Mouse (Mus musculus) heart, embryonic 11.5 days (tissue): ENCODE data around the gene Ablim1. TPM values are rescaled to one million over a fixed set of nuclear protein-coding genes. Genes with fewer than 3 reads are reported as not detected.

Experiments used
- ATAC-seq: fragments of 200-750 bp; cut with Nextera tagmentation; replicated peaks from 2 replicates; pipeline ENCODE4 v1.8.0; 2017; ENCODE audit warnings: moderate library complexity; ENCODE audit not compliant: insufficient number of reproducible peaks, low FRiP score, low TSS enrichment
- H3K27ac ChIP-seq: fragments of 300-500 bp; sonication (generic); 2 replicates; pipeline ENCODE4 v1.5.1; 2014; ENCODE audit warnings: mild to moderate bottlenecking, low read depth, low read length
- H3K27me3 ChIP-seq: fragments of 300-500 bp; sonication (generic); 2 replicates; pipeline ENCODE4 v1.6.1; 2014; ENCODE audit warnings: mild to moderate bottlenecking, low read length, mixed read lengths; ENCODE audit not compliant: control insufficient read depth, insufficient read depth
- H3K36me3 ChIP-seq: fragments of 300-500 bp; sonication (generic); 2 replicates; pipeline ENCODE4 v1.6.1; 2014; ENCODE audit warnings: mild to moderate bottlenecking, low read length, moderate library complexity, mixed read lengths; ENCODE audit not compliant: control insufficient read depth, insufficient read depth
- H3K4me1 ChIP-seq: fragments of 300-500 bp; sonication (generic); 2 replicates; pipeline ENCODE4 v1.6.1; 2014; ENCODE audit warnings: low read length; ENCODE audit not compliant: control insufficient read depth, insufficient read depth
- H3K4me2 ChIP-seq: fragments of 300-500 bp; sonication (generic); 2 replicates; pipeline ENCODE4 v1.6.1; 2014; ENCODE audit warnings: mild to moderate bottlenecking, moderate library complexity
- H3K4me3 ChIP-seq: fragments of 300-500 bp; sonication (generic); 2 replicates; pipeline ENCODE4 v1.5.1; 2014; ENCODE audit warnings: low read depth, low read length
- H3K9ac ChIP-seq: fragments of 300-500 bp; sonication (generic); 2 replicates; pipeline ENCODE4 v1.6.1; 2014; ENCODE audit warnings: mild to moderate bottlenecking, low read depth, low read length, moderate library complexity
- H3K9me3 ChIP-seq: fragments of 300-500 bp; sonication (generic); replicated peaks from 2 replicates; pipeline ENCODE4 v1.6.1; 2016; ENCODE audit warnings: low read length; ENCODE audit not compliant: control insufficient read depth
- WGBS: fragments of 180-500 bp; shearing (Covaris S2); extraction: QIAGEN DNeasy Blood & Tissue Kit; methylation state at CpG from one replicate; pipeline ENCODE4 v1.1.7; 2014; ENCODE audit not compliant: insufficient replicate concordance; 5-methylcytosine and 5-hydroxymethylcytosine counted together
- polyA plus RNA-seq: library from polyadenylated mRNA; unstranded; fragments of >200 nt; fragmentation: Nextera tagmentation; extraction: Ambion mirVana; gene quantifications from 2 replicates; pipeline ENCODE4 v1.2.1, GENCODE M21; 2014

Gene Ablim1
- polyA plus RNA-seq, 1 experiment from 2014 or later, result 45.8 TPM

DNA sequence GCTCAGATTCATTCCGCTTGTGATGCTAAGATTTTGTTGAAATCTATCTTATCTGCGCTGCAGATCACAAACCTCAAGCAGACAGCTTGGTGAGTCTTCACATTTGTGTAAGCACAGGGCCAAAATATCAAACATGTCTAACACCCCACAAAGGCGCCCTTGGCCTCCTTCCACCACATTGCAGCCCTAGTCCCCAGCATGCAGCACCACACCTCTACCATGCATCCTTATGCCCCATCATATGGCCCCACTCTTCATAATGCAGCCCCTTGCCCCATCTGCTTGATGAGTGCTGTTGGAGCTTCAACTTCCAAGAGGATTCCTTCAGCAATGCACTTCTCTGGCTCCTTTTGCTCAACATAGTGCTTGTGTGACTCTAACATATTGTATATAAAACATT, 85.6 kb downstream of the Ablim1 start:
- H3K4me1 ChIP-seq, result no peaks in the 10 kb centered on the region
- H3K36me3 ChIP-seq, result no peaks in the 10 kb centered on the region
- H3K4me2 ChIP-seq, result no peak overlapping the region
- no peak overlapping the region for H3K27ac ChIP-seq
- ATAC-seq, result no peak
- WGBS, result 85% methylated on average over 3 of the region's 3 CpGs
- H3K27me3 ChIP-seq, result no peaks in the 10 kb centered on the region
- H3K9me3 ChIP-seq, result no peaks in the 10 kb centered on the region
- no peak overlapping the region for H3K9ac ChIP-seq
- no peak overlapping the region for H3K4me3 ChIP-seq

DNA sequence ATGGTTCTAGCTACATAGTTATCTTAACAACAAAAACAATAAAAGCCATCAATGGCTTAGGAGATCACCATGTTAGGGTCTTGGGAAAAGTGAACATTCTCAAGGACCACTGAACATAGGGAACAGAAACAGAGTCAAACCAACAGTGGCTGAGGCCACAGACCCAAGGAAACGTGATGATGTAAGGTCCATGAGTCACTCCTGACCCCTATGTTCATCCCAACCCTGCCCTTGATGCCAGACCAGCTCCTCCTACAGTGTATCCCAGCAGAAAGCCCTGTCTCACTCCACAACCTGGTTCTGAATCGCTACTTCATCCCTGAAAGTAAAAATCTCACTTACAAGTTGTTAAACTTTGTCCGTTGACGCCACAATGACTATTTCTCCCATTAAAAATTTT, 86.1 kb downstream of the Ablim1 start:
- no peak overlapping the region for H3K27ac ChIP-seq
- 71% methylated on average over 4 of the region's 4 CpGs for WGBS
- H3K4me3 ChIP-seq, result no peak overlapping the region
- no peaks in the 10 kb centered on the region for H3K9me3 ChIP-seq
- no peak for ATAC-seq
- no peaks in the 10 kb centered on the region for H3K4me1 ChIP-seq
- H3K27me3 ChIP-seq, result no peaks in the 10 kb centered on the region
- no peak overlapping the region for H3K9ac ChIP-seq
- no peak overlapping the region for H3K4me2 ChIP-seq
- H3K36me3 ChIP-seq, result no peaks in the 10 kb centered on the region

GRCm38 (mm10) chr19:57224390-57224789, 90.3 kb downstream of the Ablim1 start:
- WGBS, result 84% methylated on average over 5 of the region's 5 CpGs
- Histone ChIP-seq H3K4me1 (no peaks in the 10 kb centered on the region), H3K27me3 (no peaks in the 10 kb centered on the region), H3K9me3 (no peaks in the 10 kb centered on the region), H3K36me3 (no peaks in the 10 kb centered on the region), H3K4me3 (no peak overlapping the region), H3K4me2 (no peak overlapping the region), H3K9ac (no peak overlapping the region), H3K27ac (no peak overlapping the region)
- no peak for ATAC-seq

DNA sequence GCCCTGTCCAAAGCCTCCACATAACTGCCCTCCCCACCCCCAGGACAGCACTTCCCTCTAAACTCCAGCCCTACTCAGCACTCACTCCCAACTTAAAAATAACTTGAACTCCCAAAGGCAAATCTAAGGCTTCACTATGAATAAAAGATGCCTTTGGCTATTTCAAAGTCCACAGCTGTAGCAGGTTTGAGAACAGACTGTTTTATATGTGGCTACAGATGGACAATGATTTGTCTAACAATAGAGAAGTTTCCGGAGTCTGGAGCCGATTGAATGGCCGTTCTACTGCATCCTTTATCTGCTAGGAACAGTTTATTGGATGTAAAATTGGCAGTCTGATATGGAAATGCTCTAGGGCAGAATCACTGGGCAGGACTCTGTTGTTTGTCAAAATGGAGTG, 91.0 kb downstream of the Ablim1 start:
- H3K27ac ChIP-seq, result no peak overlapping the region
- WGBS, result 74% methylated on average over 3 of the region's 3 CpGs
- no peaks in the 10 kb centered on the region for H3K9me3 ChIP-seq
- ATAC-seq, result no peak
- H3K36me3 ChIP-seq, result no peaks in the 10 kb centered on the region
- H3K27me3 ChIP-seq, result no peaks in the 10 kb centered on the region
- H3K4me2 ChIP-seq, result no peak overlapping the region
- H3K9ac ChIP-seq, result no peak overlapping the region
- H3K4me3 ChIP-seq, result no peak overlapping the region
- no peaks in the 10 kb centered on the region for H3K4me1 ChIP-seq

GRCm38 (mm10) chr19:57222657-57223056, 92.1 kb downstream of the Ablim1 start:
- Histone ChIP-seq H3K9ac (no peak overlapping the region), H3K4me2 (no peak overlapping the region), H3K9me3 (no peaks in the 10 kb centered on the region), H3K27me3 (no peaks in the 10 kb centered on the region), H3K4me1 (no peaks in the 10 kb centered on the region), H3K36me3 (no peaks in the 10 kb centered on the region), H3K27ac (no peak overlapping the region), H3K4me3 (no peak overlapping the region)
- WGBS, result 89% methylated on average over 6 of the region's 6 CpGs
- ATAC-seq, result no peak

DNA sequence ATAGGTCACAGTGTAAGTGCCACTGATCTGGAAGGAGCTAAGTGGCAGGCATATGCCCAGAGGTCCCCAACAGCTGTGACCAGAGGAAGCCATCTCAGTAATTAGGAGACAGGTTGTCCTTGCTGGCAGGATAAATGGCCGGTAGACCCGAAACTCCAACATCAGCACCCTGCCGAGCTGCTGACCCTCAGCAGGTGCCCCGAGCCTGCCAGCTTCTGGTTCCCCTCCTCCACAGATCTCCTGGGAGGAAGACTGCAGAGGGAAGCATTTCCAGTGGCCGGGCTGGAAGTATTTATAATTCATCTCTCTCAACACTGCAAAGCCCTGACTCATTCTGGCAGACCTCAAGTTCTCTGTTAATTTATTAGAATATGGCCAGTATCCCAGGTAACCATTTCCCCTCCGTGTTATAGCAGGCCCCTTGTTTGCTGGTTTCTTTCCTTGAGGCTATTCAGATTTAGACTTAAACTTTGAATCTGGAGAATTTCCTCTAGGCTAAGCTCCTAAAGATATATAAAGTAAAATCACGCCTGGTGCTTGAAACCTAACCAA, 93.0 kb downstream of the Ablim1 start:
- no peaks in the 10 kb centered on the region for H3K27me3 ChIP-seq
- H3K9ac ChIP-seq, result no peak overlapping the region
- 0 out of 2 replicates have a peak, but pooled peaks cover 2% of the 10 kb centered on the region for H3K4me1 ChIP-seq
- no peak overlapping the region for H3K4me3 ChIP-seq
- H3K4me2 ChIP-seq, result no peak overlapping the region
- no peaks in the 10 kb centered on the region for H3K36me3 ChIP-seq
- ATAC-seq, result no peak
- no peak overlapping the region for H3K27ac ChIP-seq
- no peaks in the 10 kb centered on the region for H3K9me3 ChIP-seq
- WGBS, result 63% methylated on average over 7 of the region's 7 CpGs

GRCm38 (mm10) chr19:57219758-57220157, 95.0 kb downstream of the Ablim1 start:
- 0 out of 2 replicates have a peak, but pooled peaks cover 2% of the 10 kb centered on the region for H3K4me1 ChIP-seq
- H3K27me3 ChIP-seq, result no peaks in the 10 kb centered on the region
- WGBS, result 74% methylated on average over 11 of the region's 11 CpGs
- no peaks in the 10 kb centered on the region for H3K9me3 ChIP-seq
- H3K36me3 ChIP-seq, result no peaks in the 10 kb centered on the region
- no peak overlapping the region for H3K4me2 ChIP-seq
- H3K9ac ChIP-seq, result no peak overlapping the region
- no peak for ATAC-seq
- H3K4me3 ChIP-seq, result no peak overlapping the region
- no peak overlapping the region for H3K27ac ChIP-seq

DNA sequence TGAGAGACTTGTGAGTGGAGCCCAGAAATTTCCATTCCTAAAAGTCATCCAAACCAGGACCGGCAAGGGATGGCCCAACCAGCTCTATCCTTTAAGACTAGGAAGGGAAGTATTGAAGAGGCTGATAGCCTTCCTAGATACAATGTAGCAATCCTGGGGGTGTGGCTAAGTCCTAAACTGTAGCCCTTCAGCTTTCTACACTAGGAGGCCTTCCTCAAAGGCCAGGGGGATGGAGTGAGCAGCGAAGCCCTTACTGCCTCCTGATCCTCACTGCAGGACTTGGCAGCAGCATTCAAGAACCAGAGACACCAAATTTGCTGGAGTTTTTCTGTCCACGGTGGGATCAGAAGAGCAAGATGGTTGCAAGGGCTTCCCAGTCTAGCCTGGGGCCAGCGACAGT, 97.6 kb downstream of the Ablim1 start:
- Histone ChIP-seq H3K9me3 (no peaks in the 10 kb centered on the region), H3K9ac (no peak overlapping the region), H3K27ac (no peak overlapping the region), H3K4me2 (no peak overlapping the region), H3K27me3 (no peaks in the 10 kb centered on the region), H3K4me1 (peaks cover 6% of the 10 kb centered on the region; the same call in 1 of the 2 replicates), H3K4me3 (no peak overlapping the region), H3K36me3 (no peaks in the 10 kb centered on the region)
- 57% methylated on average over 4 of the region's 4 CpGs for WGBS
- ATAC-seq, result no peak

GRCm38 (mm10) chr19:57215527-57215926, 99.2 kb downstream of the Ablim1 start:
- no peak for ATAC-seq

More at GRCm38 (mm10) chr19:57215527-57215926, 99.2 kb downstream of the Ablim1 start:
- Histone ChIP-seq H3K4me2 (no peak overlapping the region), H3K36me3 (no peaks in the 10 kb centered on the region), H3K27me3 (no peaks in the 10 kb centered on the region), H3K9me3 (no peaks in the 10 kb centered on the region), H3K4me1 (peaks cover 8% of the 10 kb centered on the region; the same call in 1 of the 2 replicates), H3K9ac (no peak overlapping the region), H3K4me3 (no peak overlapping the region), H3K27ac (no peak overlapping the region)
- 76% methylated on average over 8 of the region's 8 CpGs for WGBS
